Mouse (Mus musculus) kidney, adult 9 months (tissue): ENCODE data around the gene Brd4.

Experiments
- DNase-seq: peaks from one replicate; pipeline ENCODE4 v3.0.0; 2022

Gene Brd4

DNA sequence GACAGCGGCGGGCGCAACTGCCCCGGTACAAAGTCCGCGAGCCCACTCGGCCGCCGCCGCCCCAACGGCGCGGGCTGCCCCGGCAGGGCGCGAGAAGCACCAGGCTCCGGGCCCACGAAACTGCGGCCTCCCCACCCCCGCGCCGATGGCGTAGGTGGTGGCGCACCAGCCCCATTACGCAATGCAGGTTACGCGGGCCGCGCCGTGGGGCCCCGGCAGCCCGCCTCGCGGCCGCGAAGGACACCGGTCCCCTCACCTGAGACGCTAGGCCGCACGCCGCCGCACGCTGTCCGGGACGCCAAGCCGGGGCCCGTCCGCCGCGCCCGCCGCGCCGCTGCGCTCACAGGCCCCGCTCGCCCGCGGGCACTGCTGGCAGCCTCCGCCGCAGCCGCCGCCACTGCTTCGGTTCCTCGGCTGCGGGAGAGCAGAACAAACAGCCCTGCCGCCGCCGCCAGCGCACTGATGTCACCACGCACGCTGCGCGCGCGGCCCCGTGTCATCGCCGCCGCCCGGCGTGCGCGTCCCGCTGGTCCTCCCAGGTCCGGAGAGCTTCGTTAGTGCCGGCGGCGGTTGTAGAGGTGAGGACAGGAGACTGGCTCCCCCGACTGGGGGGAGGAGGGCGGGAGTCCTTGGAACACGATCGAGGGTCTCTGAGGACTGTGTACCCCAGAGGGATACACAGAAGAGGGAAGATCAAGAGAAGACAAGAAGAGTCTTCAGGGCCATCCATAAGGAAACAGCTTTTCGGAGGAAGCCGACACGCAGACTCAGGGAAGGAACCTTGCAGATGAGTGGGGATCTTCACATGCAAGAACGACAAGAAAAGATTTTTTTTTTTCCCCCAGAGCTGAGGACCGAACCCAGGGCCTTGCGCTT lies at the start of gene Brd4:
Gene Brd4 (minus strand): TSS at position 461 of the 876 bp plus-strand sequence.
- DNase-seq = peak; percentile 91

DNA sequence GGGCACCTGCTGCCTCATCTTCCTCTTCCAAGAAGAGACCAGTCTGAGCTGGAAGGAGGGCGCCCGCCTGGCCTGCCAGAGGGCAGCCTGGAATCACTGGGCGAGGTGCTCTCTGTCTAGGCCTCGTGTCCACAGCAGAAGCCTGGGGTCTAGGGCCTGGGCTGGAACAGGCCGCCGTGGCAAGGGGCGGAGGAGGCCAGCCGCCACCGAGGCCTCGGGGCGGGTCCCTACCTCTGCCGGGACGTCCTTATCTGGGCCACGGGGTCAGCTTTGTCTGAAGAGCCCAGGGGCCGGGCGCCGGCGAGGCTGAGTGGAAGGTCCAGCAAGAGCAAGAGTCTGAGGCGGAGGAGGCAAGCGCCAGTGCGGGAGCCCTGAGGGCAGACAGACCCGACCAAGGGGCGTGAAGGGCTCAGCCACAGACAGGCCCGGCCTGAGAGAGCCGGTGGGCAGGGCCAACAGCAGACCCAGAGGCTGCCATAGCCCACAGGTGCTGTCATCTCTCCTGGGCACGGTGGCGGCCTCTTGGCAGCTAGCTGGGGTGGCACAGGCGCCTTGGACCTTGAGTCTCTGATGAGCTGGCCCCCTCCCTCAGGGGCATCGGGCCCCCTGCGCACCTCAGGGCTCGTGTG lies 49.3 kb upstream of the Brd4 start:
- no peak for DNase-seq

- no peak for DNase-seq
Measured at GRCm38 (mm10) chr17:32327501-32327900, 43.0 kb upstream of the Brd4 start.

DNA sequence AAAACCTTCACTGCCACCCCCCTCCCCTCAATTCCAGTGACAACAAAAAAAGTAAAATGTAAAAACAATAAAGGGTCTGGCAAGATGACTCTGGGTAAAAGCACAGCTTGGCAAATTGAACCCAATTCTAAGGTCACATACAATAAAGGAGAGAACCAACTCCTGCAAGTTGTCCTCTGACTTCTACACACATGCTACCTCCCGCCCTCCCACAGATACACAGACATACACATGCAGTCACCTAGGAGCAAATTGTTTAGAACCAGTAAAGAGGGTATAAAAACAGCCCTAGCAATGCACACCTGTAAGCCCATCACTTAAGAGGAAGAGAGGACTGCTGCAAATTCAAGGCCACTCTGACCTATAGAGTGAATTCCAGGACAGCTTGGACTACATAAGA lies 38.3 kb upstream of the Brd4 start:
- DNase-seq = no peak

DNA sequence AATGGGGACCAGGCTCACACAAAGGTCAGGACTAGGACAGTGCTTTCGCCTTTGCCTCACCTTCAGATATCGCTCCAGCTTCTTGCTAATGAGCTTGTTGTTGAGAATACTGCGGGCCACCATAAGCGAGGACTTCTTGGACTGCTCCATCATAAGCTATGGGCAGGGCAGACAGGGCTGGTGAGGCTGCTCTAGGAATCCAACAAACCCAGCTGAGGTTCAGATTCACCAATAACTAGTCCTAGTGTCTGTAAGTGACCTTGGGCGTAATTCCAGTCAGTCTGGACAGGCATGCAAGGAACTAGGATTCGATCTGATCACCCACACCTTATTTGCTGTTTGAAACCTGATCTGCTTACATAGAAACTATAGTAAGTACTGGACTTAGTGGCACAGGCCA lies 37.3 kb upstream of the Brd4 start:
- DNase-seq = peak; percentile 47

GRCm38 (mm10) chr17:32321390-32321734 lies 36.8 kb upstream of the Brd4 start:
- DNase-seq = no peak

DNA sequence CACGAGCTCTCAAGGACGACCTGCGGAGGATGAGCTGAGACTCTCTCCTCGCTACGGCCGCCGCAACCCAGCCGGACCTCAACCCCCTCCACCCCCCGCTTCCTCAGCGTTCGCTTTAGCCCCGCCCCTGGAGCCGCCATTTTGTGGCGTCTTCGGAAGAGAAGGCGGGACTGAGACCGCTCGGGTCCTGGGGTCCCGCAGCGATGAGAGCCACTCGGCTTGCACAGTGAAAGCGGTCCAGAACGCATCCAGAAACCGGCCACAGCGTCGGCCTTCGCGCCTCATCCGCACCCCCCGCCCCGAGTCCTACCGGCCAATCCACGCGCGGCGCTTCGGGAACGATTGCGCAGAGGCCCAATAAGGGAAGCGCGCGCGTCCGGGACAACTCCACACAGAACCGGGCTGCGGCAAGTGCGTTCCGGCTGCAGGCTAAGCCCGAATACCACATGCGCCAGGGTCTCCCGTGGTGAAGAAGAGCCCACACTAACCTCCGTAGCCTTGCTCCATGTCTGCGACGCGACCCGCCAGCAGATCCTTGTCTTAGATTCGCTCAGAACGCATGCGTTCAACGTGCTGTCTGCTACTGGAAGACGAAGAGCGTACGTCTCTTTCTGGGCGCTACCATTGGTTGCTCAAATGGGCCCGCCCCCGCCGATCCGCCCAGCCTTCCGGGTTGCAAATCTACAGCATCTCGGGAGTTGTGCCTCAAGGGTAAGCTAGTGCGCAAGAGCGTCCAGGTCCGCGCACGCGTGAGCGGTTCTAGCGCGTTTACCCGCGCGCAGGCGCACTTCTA lies 36.3 kb upstream of the Brd4 start, which contains the start of gene Akap8:
Gene Akap8 (minus strand): TSS at position 642 of the 793 bp plus-strand sequence.
- peak; percentile 99 for DNase-seq

DNA sequence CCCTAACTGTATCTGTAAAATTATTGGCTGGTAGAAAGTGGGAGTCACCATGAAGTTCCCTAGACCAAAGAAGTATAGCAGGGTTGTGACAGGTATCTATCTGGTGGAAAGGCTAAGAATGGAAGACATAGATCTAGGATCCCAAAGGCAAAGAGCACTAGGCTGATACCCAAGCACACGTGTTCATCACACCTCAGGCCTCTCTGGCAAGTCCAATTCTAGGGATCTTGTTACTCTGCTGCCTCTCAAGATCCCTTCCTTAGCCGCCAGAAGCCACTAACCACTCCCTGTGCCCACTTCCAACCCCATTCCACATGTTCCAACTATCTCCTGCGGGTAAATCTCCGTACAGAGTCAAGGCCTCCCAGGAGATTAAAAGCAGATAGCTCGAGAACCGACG lies 35.4 kb upstream of the Brd4 start:
- DNase-seq = no peak

GRCm38 (mm10) chr17:32317708-32318107 lies 33.2 kb upstream of the Brd4 start:
- no peak for DNase-seq

DNA sequence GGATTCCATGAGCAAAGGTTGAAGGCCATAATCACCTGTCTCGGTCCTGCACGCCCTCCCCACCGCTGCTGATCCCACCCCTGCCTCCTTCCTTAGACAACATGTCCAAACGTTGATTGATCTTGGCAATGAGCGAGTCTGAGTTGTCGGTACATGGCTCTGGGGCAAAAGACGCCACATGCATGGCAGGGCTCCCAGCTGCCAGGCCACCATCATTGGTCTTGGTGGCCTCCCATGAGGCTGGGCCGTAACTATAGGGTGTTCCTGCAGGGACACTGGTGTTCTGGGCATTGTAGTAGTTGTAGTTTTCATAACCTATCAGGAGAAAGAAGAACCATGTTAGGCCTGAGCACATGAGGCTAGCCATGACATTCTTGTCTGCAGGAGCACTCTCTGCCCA lies 32.5 kb upstream of the Brd4 start:
- no peak for DNase-seq

GRCm38 (mm10) chr17:32315560-32315959 lies 31.0 kb upstream of the Brd4 start:
- no peak for DNase-seq

DNA sequence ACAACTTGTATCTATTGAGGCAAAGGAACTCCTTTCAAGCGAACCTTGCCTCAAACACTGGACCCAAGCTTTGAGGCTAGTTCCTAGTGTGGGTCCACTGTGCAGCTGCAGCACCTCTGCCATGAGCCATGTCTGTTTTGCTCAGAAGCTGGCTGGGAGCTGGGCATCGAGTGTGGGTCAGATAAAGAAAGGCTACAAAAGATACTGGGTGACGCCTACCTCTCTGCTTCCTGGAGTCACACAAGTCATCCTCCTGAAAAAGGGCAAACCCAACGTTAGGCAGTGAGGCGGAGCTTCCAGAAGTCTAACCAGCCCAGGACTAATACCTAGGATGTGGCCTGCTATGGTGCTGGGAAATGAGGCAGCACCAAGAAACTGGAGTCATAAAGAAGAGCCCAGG lies 29.4 kb upstream of the Brd4 start:
- DNase-seq = no peak

- no peak for DNase-seq
Measured at GRCm38 (mm10) chr17:32312801-32313200, 28.3 kb upstream of the Brd4 start.

GRCm38 (mm10) chr17:32307963-32308362 lies 23.4 kb upstream of the Brd4 start:
- DNase-seq = no peak

- no peak for DNase-seq
Measured at GRCm38 (mm10) chr17:32298125-32298524, 13.6 kb upstream of the Brd4 start.

DNA sequence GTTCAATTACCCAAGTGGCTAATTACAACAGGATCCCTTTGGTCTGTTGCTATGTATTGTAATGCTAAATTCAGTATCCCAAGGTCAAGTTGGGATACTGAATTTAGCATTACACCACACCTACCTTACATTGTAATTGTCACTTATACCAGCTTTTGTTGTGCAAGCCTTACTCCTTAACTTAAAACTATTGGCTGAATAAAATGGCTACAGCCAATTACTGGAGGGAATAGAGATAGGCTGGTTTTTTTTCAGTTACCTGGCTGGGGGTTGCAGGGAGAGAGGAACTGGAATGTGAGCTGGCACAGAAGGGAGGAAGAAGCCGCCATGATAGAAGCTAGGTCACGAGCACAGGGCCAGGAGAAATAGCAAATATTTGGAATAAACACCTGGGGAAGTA lies 11.4 kb upstream of the Brd4 start:
- no peak for DNase-seq

DNA sequence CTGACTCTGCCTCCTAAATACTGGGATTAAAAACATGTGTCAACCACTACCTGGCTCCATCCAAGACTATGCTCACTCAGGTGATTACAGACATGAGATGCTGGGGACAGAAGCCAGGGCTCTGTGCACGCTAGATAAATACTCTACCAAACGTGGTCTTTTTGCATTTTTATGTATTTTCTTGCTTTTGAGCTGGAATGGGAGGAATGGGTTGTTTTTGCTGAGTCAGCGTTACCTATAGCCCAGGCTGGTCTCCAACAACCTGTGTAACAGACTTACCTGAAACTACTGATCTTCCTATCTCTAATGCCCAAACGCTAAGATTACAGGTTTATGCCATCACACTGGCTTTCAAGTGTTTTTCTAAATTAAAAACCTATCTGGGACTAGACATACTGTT lies 10.6 kb upstream of the Brd4 start:
- DNase-seq = no peak

- no peak for DNase-seq
Measured at GRCm38 (mm10) chr17:32285138-32285670, 682 bp upstream of the Brd4 start.

- peak; percentile 59 for DNase-seq
Measured at GRCm38 (mm10) chr17:32283771-32284221, 726 bp downstream of the Brd4 start.

DNA sequence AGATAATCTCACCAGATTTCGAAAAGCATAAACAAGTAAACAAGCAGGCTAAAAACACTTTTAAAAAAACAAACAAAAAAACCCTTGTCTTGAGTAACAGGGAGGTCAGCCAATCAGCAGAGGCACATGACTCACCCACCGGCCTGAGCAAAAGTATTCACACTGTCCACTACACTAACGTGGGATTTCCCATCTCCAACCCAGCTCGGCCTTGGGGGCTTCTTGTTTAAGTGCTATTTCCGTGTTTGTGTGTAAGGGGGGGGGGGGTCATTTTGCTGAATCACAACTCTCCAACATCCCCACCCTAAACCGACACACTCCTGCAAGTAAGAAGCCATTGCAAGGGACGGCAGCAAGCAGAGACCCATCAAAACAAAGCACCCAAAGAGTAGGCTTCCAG lies 1.2 kb downstream of the Brd4 start:
- DNase-seq = peak; percentile 43

- DNase-seq = peak; percentile 60
Measured at GRCm38 (mm10) chr17:32281611-32282310, 2.8 kb downstream of the Brd4 start.

- no peak for DNase-seq
Measured at GRCm38 (mm10) chr17:32281126-32281525, 3.4 kb downstream of the Brd4 start.

DNA sequence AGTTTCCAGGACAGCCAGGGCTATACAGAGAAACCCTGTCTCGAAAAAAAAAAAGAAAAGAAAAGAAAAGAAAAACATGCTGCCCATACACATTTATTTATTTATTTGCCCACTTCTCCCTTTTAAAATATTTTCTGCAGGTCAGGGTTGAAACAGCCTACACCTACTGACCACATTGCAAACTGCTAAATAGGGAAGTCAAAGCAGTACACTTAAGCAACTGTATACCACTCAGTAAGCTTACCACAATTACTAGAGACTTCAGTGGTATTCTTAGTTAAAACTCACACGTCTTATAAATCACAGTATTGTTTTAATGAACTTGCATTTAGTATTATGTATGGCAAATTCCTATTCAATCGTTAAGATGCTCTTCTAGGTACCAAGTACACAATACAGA lies 3.9 kb downstream of the Brd4 start:
- DNase-seq = no peak
